Mouse (Mus musculus) intestine, postnatal 0 days (tissue): ENCODE results near the gene Actg1. TPM values are rescaled to one million over a fixed set of nuclear protein-coding genes. Genes with fewer than 3 reads are reported as not detected.

Source experiments
- ATAC-seq: fragments of 200-750 bp; cut with Nextera tagmentation; 2 replicates; pipeline ENCODE4 v1.8.0; 2017; ENCODE audit warnings: mild to moderate bottlenecking, moderate TSS enrichment, moderate library complexity
- H3K27ac ChIP-seq: fragments of 300-500 bp; sonication (generic); 2 replicates; pipeline ENCODE4 v1.5.1; 2014; ENCODE audit warnings: mild to moderate bottlenecking, low read depth, low read length, moderate library complexity
- H3K27me3 ChIP-seq: fragments of 300-500 bp; sonication (generic); replicated peaks from 2 replicates; pipeline ENCODE4 v1.6.1; 2014; ENCODE audit warnings: low read length, mixed read lengths; ENCODE audit not compliant: control insufficient read depth, insufficient read depth
- H3K36me3 ChIP-seq: fragments of 300-500 bp; sonication (generic); 2 replicates; pipeline ENCODE4 v1.6.1; 2014; ENCODE audit warnings: mild to moderate bottlenecking, moderate library complexity; ENCODE audit not compliant: control insufficient read depth, insufficient read depth
- H3K4me1 ChIP-seq: fragments of 300-500 bp; sonication (generic); replicated peaks from 2 replicates; pipeline ENCODE4 v1.6.1; 2014; ENCODE audit warnings: antibody characterized with exemption, low read length, mixed read lengths; ENCODE audit not compliant: control insufficient read depth, insufficient read depth
- H3K4me2 ChIP-seq: fragments of 300-500 bp; sonication (generic); replicated peaks from 2 replicates; pipeline ENCODE4 v1.6.1; 2014; ENCODE audit warnings: low read depth, mild to moderate bottlenecking, moderate library complexity
- H3K4me3 ChIP-seq: fragments of 300-500 bp; sonication (generic); 2 replicates; pipeline ENCODE4 v1.5.1; 2014; ENCODE audit warnings: low read depth, low read length
- H3K9ac ChIP-seq: fragments of 300-500 bp; sonication (generic); 2 replicates; pipeline ENCODE4 v1.6.1; 2014; ENCODE audit warnings: mild to moderate bottlenecking, low read depth, low read length
- H3K9me3 ChIP-seq: fragments of 300-500 bp; sonication (generic); 2 replicates; pipeline ENCODE4 v1.6.1; 2016; ENCODE audit warnings: mixed run types; ENCODE audit not compliant: control insufficient read depth
- CTCF ChIP-seq: sonication (generic); IDR thresholded peaks from 2 replicates; pipeline ENCODE4 v1.5.1; 2016; ENCODE audit warnings: low read depth, mild to moderate bottlenecking, control low read depth, antibody characterized with exemption, moderate library complexity
- WGBS: fragments of 180-500 bp; shearing (Covaris S2); extraction: QIAGEN DNeasy Blood & Tissue Kit; methylation state at CpG from one replicate; pipeline ENCODE4 v1.1.7; 2014; 5-methylcytosine and 5-hydroxymethylcytosine counted together
- polyA plus RNA-seq: library from polyadenylated mRNA; unstranded; fragments of >200 nt; fragmentation: Nextera tagmentation; extraction: Ambion mirVana; gene quantifications from 2 replicates; pipeline ENCODE4 v1.2.1, GENCODE M21; 2015

The Actg1 gene
- 1,513 and 1,605 TPM in 2 replicates for polyA plus RNA-seq

DNA sequence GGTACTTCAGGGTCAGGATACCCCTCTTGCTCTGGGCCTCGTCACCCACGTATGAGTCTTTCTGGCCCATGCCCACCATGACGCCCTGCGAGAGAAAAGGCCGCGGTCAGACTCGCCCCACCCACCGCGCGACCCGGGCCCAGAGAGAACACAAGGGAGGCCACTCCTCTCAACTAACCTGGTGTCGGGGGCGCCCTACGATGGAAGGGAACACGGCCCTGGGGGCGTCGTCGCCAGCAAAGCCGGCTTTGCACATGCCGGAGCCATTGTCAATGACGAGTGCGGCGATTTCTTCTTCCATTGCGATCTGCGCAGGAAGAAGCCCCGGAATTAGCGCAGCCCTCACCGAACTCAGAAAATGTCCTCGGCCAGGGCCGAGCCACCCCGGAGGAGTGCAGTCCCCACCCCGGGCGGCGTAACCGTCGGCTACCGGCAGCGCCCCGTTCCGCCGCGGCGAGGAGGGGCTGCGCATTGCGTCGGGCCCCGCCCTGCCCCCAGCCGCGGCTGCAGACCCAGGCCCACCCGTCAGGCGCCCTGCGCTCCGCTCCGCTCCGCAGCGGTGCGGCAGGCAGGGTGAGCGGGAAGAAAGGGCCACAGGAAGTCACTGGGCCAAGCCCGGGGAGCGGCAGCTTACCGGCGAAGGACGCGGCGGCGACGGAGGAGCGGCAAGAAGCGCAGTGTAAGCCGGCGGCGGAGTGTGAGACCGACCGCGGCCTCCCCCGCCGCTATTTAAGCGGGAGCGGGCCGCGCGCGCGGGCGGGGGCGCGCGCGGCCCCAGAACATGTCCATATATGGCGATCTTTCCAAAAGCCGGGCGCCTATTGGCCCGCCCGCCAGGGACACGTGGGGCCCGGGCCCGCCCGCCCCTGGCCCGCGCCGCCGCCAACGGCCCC, at the start of gene Actg1:
TSS of gene Actg1 (minus strand) at position 752 of the 893 bp plus-strand sequence.
- Histone ChIP-seq H3K4me2 (peak within 1 kb of the TSS; percentile 80), H3K4me3 (peak within 1 kb of the TSS; percentile 91), H3K27ac (peak within 1 kb of the TSS; percentile 99), H3K9me3 (no peaks in the 10 kb centered on the region), H3K36me3 (peaks cover 14% of the 10 kb centered on the region), H3K9ac (peak within 1 kb of the TSS; percentile 100), H3K4me1 (no peaks in the 10 kb centered on the region; the same call in 1 of the 2 replicates), H3K27me3 (no peaks in the 10 kb centered on the region)
- WGBS = 4% methylated on average over 75 of the region's 103 CpGs
- peak; percentile 67 for ATAC-seq
- no peak for TF ChIP-seq CTCF

DNA sequence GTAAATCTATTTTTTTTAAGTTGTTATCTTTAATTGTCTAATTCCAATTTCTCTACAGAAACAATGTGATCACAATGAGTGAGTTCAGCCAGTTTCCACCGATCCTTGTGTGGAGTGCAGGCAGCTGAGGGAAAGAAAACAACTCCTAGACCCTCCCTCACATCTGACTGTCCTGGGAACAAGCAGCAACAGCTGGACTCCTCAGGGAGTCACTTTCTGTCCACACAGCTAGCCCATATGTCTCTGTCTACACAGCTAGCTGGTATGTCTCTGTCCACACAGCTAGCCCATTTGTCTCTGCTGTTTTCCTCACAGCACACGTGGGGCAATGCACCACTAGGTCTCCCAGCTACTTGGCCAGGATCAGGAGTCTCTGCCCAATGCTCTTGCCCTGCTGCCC, 49.3 kb upstream of the Actg1 start:
- Histone ChIP-seq H3K4me3 (no peak overlapping the region), H3K27me3 (no peaks in the 10 kb centered on the region), H3K4me2 (no peak overlapping the region), H3K36me3 (peaks cover 66% of the 10 kb centered on the region), H3K4me1 (no peaks in the 10 kb centered on the region), H3K27ac (no peak overlapping the region), H3K9ac (no peak overlapping the region), H3K9me3 (no peaks in the 10 kb centered on the region)
- no peak for TF ChIP-seq CTCF
- WGBS = 90% methylated on average over 2 of the region's 2 CpGs
- no peak for ATAC-seq

DNA sequence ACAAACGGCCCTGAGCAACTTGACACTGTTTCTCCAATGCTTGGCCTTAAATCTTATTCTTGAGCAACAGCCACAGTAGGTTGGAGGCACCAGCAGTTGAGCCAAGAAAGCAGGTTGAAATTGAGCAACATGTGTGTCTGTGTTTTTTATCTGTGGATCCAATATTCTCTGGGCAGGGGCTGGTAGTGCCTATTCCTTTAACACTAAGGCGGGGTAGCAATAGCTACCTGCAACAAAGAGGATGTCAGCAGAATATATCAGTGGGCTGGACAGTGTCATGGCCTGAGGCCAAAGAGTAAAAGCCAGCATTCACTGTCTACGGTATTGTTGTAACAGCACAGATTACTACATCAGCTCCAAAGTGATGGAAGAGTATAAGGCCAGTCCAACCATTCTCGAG, 47.3 kb upstream of the Actg1 start:
- Histone ChIP-seq H3K4me1 (no peaks in the 10 kb centered on the region), H3K27ac (no peak overlapping the region), H3K4me3 (no peak overlapping the region), H3K9me3 (no peaks in the 10 kb centered on the region), H3K36me3 (peaks cover 60% of the 10 kb centered on the region), H3K4me2 (no peak overlapping the region), H3K27me3 (no peaks in the 10 kb centered on the region), H3K9ac (no peak overlapping the region)
- ATAC-seq = 0 out of 2 replicates have a peak, but pooled peaks have one; percentile 31
- TF ChIP-seq CTCF = no peak
- WGBS = 59% methylated on average over 4 of the region's 4 CpGs

DNA sequence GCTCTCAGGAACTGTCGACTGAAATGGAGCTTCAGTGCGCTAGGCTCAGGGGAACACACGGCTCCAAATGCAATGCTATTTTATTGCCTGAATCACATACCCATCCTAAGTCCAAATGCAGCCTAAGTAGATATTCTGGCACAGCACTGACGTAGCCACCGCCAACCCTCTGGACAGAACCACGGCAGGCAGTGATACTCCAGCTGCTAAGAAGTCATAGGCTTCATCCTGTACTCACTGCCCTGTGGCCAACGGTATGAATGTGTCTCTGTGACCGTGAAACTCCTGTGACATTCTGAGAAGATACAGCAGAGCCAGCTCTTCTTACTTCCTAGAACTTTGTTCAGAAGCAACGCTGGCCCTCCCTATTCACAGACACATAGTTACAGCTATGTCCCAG, 40.2 kb upstream of the Actg1 start:
- 91% methylated on average over 9 of the region's 9 CpGs for WGBS
- Histone ChIP-seq H3K9me3 (no peaks in the 10 kb centered on the region), H3K36me3 (peaks cover 71% of the 10 kb centered on the region), H3K27ac (no peak overlapping the region), H3K4me1 (no peaks in the 10 kb centered on the region), H3K27me3 (no peaks in the 10 kb centered on the region), H3K4me3 (no peak overlapping the region), H3K4me2 (no peak overlapping the region), H3K9ac (no peak overlapping the region)
- ATAC-seq = no peak
- TF ChIP-seq CTCF = no peak

DNA sequence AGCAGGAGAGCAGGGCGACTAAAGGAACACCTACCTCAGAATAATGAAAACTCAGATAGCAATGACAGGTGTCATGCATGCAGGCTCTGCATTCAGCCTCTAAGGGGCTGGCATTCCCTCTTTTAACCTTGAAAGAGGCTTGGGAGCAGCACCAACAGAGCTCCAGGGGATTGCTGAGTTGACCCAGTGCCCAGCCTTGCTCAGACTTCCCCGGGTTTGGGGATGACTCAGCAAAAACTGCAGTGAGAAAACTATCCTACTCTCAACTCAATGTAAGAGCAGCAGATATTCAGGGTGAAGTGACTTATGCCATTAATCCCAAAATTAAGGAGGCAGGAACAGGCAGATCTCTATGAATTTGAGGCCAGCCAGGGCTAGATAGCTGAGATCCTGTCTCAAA, 38.8 kb upstream of the Actg1 start:
- no peaks in the 10 kb centered on the region for H3K4me1 ChIP-seq
- no peak for TF ChIP-seq CTCF
- H3K4me3 ChIP-seq = no peak overlapping the region
- no peaks in the 10 kb centered on the region for H3K27me3 ChIP-seq
- H3K9me3 ChIP-seq = no peaks in the 10 kb centered on the region
- WGBS = 62% methylated on average over 2 of the region's 2 CpGs
- no peak for ATAC-seq
- no peak overlapping the region for H3K27ac ChIP-seq
- no peak overlapping the region for H3K4me2 ChIP-seq
- no peak overlapping the region for H3K9ac ChIP-seq
- H3K36me3 ChIP-seq = peaks cover 73% of the 10 kb centered on the region

DNA sequence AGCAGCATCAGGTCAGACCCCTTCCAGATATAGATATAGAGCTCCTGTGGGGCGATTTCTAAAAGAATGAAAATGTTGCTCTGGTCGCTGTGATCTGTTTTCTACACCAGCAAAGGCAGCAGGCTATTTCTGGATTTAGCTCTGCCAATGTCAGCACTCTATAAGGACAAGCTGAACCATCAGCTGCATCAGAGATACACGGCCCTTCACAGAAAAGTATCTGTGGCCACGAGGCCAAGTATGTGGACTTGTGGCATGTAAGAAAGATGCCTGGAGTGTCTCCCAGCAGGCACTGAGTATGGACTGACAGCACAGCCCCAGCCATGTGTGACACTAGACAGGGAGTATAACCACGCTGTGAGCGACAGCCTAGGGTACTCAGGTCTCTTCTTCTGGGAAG, 38.3 kb upstream of the Actg1 start:
- WGBS = 96% methylated on average over 6 of the region's 6 CpGs
- H3K4me3 ChIP-seq = no peak overlapping the region
- no peaks in the 10 kb centered on the region for H3K4me1 ChIP-seq
- no peaks in the 10 kb centered on the region for H3K27me3 ChIP-seq
- no peak for TF ChIP-seq CTCF
- H3K9me3 ChIP-seq = no peaks in the 10 kb centered on the region
- ATAC-seq = no peak
- H3K27ac ChIP-seq = no peak overlapping the region
- H3K36me3 ChIP-seq = peaks cover 75% of the 10 kb centered on the region
- H3K4me2 ChIP-seq = no peak overlapping the region
- H3K9ac ChIP-seq = no peak overlapping the region
